Comparison of ENCODE assay signal across 8 mouse cellular contexts in the genomic region with DNA sequence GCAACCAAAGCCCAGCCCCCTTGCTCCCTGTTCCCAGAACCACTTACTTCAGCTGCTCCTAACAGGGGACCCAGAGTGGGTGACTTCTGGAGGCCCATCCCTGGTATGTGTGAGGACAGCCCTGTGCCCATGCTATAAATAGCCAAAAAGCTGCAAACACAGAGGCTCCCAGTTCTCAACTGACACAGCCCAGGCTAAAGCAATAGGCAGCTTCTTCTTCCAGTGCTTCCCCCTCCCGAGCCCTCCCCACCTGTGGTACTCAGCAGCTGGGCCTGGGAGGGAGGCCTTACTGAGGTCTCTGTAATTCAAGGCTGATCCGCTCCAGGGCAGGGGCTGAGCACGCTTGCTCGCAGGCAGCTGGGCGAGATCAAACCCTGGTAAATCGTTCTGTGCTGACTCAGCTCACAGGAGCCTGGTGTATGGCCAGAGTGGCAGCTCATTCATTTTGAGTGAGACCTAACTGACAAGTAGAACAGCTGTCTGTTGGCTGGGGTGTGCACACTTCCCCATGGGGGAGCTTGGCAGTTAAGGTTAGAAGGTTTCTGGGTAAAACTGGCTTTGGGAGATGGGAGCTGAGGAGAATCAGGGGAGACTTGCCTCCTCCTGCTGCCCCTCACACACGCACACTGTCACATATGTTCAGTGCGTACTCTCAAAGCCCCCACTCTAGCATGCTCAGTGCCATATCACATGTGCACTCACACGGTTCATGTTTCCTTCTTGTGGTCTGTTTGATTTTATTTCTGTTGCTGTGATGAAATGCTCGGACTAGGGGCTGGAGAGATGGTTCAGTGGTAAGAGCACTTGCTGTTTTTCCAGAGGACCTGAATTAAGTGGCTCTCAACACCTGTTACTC. TPM values are rescaled to one million over a fixed set of nuclear protein-coding genes. Genes with fewer than 3 reads are reported as not detected.
DNase-seq lines count a peak whose midpoint lies in the region; ATAC-seq lines count a peak whose summit lies in the region.

No protein-coding gene starts in this region.

- H3K4me2 ChIP-seq in heart, embryonic 11.5 days, result peak overlapping the region; percentile 37
- no peak overlapping the region for H3K4me2 ChIP-seq in stomach, embryonic 16.5 days (ENCODE audit: low read depth, low read length)

- no peak overlapping the region for H3K9ac ChIP-seq in heart, embryonic 11.5 days (ENCODE audit: low read depth, low read length)
- no peak overlapping the region for H3K9ac ChIP-seq in stomach, embryonic 16.5 days (ENCODE audit: low read length)

- no peaks in the 10 kb centered on the region for H3K27me3 ChIP-seq in heart, embryonic 11.5 days (ENCODE audit: control insufficient read depth, insufficient read depth, low read length)
- no peaks in the 10 kb centered on the region for H3K27me3 ChIP-seq in midbrain, embryonic 10.5 days (ENCODE audit: low read depth, poor library complexity, severe bottlenecking)
- no peaks in the 10 kb centered on the region for H3K27me3 ChIP-seq in stomach, embryonic 16.5 days (ENCODE audit: control insufficient read depth, insufficient read depth, low read length)

- no peak overlapping the region for H3K4me3 ChIP-seq in heart, embryonic 11.5 days (ENCODE audit: low read depth, low read length)
- no peak overlapping the region for H3K4me3 ChIP-seq in midbrain, embryonic 10.5 days
- no peak overlapping the region for H3K4me3 ChIP-seq in stomach, embryonic 16.5 days (replicated peaks; ENCODE audit: low read length)

- peak; percentile 72 for ATAC-seq in heart, embryonic 11.5 days (replicated peaks; ENCODE audit: insufficient number of reproducible peaks, low FRiP score, low TSS enrichment)
- peak; percentile 85 for ATAC-seq in stomach, embryonic 16.5 days (ENCODE audit: insufficient read depth, low FRiP score)
- no peak for ATAC-seq in activated CD4-positive, CD25-positive, alpha-beta regulatory T cell, adult 4 months

- no peaks in the 10 kb centered on the region; the same call in 1 of the 2 replicates for H3K36me3 ChIP-seq in heart, embryonic 11.5 days (ENCODE audit: control insufficient read depth, insufficient read depth, low read length)
- peaks cover 8% of the 10 kb centered on the region; the same call in 1 of the 2 replicates for H3K36me3 ChIP-seq in midbrain, embryonic 10.5 days
- no peaks in the 10 kb centered on the region for H3K36me3 ChIP-seq in stomach, embryonic 16.5 days (ENCODE audit: control insufficient read depth, insufficient read depth, low read length)

- peak; percentile 14 to 65 for DNase-seq in spleen, postnatal 4 days (ENCODE audit: low spot score in 2 of 2)
- no peak for DNase-seq in spleen, adult 18-20 months
- peak; percentile 36 for DNase-seq in fibroblast of lung, adult 2 months (ENCODE audit: low read depth)
- peak; percentile 42 to 63 for DNase-seq in left cerebral cortex, postnatal 10 days (ENCODE audit: extremely low spot score in 1 of 2, low spot score in 2 of 2)
- no peak for DNase-seq in midbrain, embryonic 10.5 days (ENCODE audit: low spot score)

- intact Hi-C loops in left cerebral cortex, postnatal 10 days (cut with DNase I), result no loop called here

- peak overlapping the region; percentile 82 for H3K27ac ChIP-seq in heart, embryonic 11.5 days (ENCODE audit: low read depth, low read length)
- 0 out of 2 replicates have a peak overlapping the region, but pooled peaks have one; percentile 38 for H3K27ac ChIP-seq in midbrain, embryonic 10.5 days (replicated peaks)
- 0 out of 2 replicates have a peak overlapping the region, but pooled peaks have one; percentile 13 for H3K27ac ChIP-seq in stomach, embryonic 16.5 days (ENCODE audit: low read length)

- H3K9me3 ChIP-seq in heart, embryonic 11.5 days (replicated peaks; ENCODE audit: control insufficient read depth, low read length), result no peaks in the 10 kb centered on the region
- H3K9me3 ChIP-seq in midbrain, embryonic 10.5 days (replicated peaks), result no peaks in the 10 kb centered on the region
- H3K9me3 ChIP-seq in stomach, embryonic 16.5 days (replicated peaks; ENCODE audit: control insufficient read depth, low read length), result no peaks in the 10 kb centered on the region

- H3K4me1 ChIP-seq in heart, embryonic 11.5 days (ENCODE audit: control insufficient read depth, insufficient read depth, low read length), result peaks cover 28% of the 10 kb centered on the region
- peaks cover 4% of the 10 kb centered on the region; the same call in 1 of the 2 replicates for H3K4me1 ChIP-seq in midbrain, embryonic 10.5 days
- H3K4me1 ChIP-seq in stomach, embryonic 16.5 days (ENCODE audit: control insufficient read depth, insufficient read depth, low read length), result peaks cover 7% of the 10 kb centered on the region

- WGBS in heart, embryonic 11.5 days (ENCODE audit: insufficient replicate concordance), result 41% methylated on average over 10 of the region's 10 CpGs
- 64% methylated on average over 10 of the region's 10 CpGs for WGBS in midbrain, embryonic 10.5 days
- 31% methylated on average over 10 of the region's 10 CpGs for WGBS in stomach, embryonic 16.5 days

RNA-seq across cellular contexts. Expression of gene Reep1, which starts 49.9 kb away (rescaled TPM):
- 20.8 and 25.0 TPM in 2 replicates for polyA plus RNA-seq in heart, embryonic 11.5 days (2014; fragmentation: Nextera tagmentation; extraction: Ambion mirVana)
- total RNA-seq in left cerebral cortex, postnatal 10 days (2021), result 100 to 1,000 TPM; 173 to 187 TPM
- 33.3 and 53.5 TPM in 2 replicates for polyA plus RNA-seq in midbrain, embryonic 10.5 days (2016; fragmentation: Nextera tagmentation; extraction: Ambion mirVana)
- polyA plus RNA-seq in stomach, embryonic 16.5 days (2015; fragmentation: Nextera tagmentation; extraction: Ambion mirVana), result 17.3 TPM in 2 replicates
- polyA plus RNA-seq in activated CD4-positive, CD25-positive, alpha-beta regulatory T cell, adult 4 months (2017; shearing (Covaris generic)), result under 1 TPM in 1 of 2 experiments, not detected in 1; 0.63 TPM

Comparison
In these comparisons a context has a peak if more than half of its experiments do, and no peak if none do; other contexts are left out.
1. DNase-seq: peak in spleen, postnatal 4 days (2 of 2), fibroblast of lung, adult 2 months (single experiment) and left cerebral cortex, postnatal 10 days (2 of 2); none in spleen, adult 18-20 months (0 of 2) and midbrain, embryonic 10.5 days (single experiment).
2. H3K27ac ChIP-seq: peak in every context shown above with its lines; median percentile 82 in heart, embryonic 11.5 days; 38 in midbrain, embryonic 10.5 days; 13 in stomach, embryonic 16.5 days.
3. RNA of gene Reep1, which starts 49.9 kb away (polyA plus RNA-seq): 33.3 to 53.5 TPM in midbrain, embryonic 10.5 days, 20.8 to 25.0 TPM in heart, embryonic 11.5 days and 17.3 TPM in stomach, embryonic 16.5 days; 0.63 TPM in activated CD4-positive, CD25-positive, alpha-beta regulatory T cell, adult 4 months; every median in the first group is over 10 times any median in the second.